Mouse (Mus musculus) CD4-positive, CD25-positive, alpha-beta regulatory T cell, adult 2 months (primary cell): ENCODE measurements around the gene Prrt1.

ENCODE experiments used
- DNase-seq: peaks from one replicate; pipeline ENCODE4 v3.0.0-alpha.2; 2012; ENCODE audit warnings: low read depth, low spot score

The Prrt1 gene

DNA sequence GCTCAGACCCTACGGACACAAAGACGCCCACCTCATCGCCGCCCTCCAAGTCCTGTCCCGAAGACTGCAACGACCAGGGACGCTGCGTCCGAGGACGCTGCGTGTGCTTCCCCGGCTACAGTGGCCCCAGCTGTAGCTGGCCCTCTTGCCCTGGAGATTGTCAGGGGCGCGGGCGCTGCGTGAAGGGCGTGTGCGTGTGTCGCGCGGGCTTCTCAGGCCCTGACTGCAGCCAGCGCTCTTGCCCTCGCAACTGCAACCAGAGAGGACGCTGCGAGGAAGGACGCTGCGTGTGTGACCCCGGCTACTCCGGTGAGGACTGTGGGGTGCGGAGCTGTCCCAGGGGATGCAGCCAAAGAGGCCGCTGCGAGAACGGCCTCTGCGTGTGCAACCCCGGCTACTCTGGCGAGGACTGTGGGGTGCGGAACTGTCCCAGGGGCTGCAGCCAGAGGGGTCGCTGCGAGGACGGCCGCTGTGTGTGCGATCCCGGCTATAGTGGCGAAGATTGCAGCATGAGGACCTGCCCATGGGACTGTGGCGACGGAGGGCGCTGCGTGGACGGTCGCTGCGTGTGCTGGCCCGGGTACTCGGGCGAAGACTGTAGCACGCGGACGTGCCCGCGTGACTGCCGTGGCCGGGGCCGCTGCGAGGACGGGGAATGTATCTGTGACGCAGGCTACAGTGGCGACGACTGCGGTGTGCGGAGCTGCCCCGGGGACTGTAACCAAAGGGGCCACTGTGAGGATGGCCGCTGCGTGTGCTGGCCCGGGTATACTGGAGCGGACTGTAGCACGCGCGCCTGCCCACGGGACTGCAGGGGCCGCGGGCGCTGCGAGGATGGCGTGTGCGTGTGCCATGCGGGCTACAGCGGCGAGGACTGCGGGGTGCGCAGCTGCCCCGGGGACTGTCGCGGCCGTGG, 42.1 kb downstream of the Prrt1 start:
- DNase-seq, result no peak

DNA sequence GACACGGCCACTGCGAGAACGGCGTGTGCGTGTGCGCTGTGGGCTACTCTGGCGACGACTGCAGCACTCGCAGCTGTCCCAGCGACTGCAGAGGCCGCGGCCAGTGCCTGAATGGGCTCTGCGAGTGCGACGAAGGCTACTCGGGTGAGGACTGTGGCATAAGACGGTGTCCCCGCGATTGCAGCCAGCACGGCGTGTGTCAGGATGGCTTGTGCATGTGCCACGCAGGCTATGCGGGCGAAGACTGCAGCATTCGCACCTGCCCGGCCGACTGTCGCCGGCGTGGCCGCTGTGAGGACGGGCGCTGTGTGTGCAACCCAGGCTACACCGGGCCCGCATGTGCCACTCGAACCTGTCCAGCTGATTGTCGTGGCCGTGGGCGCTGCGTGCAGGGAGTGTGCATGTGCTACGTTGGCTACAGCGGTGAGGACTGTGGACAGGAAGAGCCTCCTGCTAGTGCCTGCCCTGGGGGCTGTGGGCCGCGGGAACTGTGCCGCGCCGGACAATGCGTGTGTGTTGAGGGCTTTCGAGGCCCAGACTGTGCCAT, 43.0 kb downstream of the Prrt1 start:
- no peak for DNase-seq

DNA sequence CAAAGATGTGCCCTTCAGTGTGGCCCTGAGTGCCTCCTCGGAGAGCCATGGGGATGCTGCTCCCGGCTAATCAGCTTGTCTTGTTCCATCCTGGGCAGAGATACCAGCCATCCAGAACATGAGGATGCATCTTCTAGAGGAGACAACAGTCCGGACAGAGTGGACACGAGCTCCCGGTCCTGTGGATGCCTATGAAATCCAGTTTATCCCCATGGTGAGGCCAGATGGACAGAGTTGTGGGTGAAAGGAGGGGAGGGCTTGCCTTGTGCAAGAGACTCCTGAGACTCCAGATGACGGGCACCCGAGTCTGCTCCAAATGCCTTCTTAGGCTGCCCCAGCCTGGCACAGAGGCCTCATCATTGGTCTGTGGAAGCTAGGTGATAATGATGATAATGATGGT, 43.8 kb downstream of the Prrt1 start:
- DNase-seq, result no peak

DNA sequence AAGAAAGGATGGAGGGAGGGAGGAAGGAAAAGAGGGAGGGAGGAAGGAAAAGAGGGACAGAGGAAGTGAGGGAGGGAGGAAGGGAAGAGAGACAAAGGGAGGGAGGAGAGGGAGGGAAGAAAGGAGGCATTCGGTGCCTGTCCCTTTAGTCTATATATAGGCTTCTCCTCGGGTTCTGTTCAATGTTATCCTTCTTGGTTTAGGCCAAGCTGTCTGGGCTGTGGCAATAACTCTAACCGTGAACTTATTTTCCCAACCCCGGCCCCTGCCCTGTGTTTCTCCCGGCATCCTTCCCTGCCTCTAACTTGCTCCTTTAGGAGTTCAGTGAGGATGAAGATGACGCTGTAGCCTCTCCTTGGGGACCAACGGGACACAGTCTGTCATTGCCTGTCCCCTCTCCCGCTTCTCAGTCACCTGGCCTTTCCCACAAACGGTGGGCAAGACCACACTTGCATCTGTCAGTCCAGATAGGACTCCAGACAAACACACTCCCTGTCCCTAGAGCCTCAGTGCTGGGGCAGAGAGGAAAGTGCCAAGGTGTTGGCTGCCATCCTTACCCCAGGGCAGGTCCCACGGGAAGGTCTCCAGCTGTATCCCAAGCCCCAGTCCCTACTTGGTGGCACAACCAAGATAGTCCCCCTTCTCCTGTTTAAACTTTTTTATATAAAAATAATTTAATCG, 45.3 kb downstream of the Prrt1 start:
- no peak for DNase-seq

DNA sequence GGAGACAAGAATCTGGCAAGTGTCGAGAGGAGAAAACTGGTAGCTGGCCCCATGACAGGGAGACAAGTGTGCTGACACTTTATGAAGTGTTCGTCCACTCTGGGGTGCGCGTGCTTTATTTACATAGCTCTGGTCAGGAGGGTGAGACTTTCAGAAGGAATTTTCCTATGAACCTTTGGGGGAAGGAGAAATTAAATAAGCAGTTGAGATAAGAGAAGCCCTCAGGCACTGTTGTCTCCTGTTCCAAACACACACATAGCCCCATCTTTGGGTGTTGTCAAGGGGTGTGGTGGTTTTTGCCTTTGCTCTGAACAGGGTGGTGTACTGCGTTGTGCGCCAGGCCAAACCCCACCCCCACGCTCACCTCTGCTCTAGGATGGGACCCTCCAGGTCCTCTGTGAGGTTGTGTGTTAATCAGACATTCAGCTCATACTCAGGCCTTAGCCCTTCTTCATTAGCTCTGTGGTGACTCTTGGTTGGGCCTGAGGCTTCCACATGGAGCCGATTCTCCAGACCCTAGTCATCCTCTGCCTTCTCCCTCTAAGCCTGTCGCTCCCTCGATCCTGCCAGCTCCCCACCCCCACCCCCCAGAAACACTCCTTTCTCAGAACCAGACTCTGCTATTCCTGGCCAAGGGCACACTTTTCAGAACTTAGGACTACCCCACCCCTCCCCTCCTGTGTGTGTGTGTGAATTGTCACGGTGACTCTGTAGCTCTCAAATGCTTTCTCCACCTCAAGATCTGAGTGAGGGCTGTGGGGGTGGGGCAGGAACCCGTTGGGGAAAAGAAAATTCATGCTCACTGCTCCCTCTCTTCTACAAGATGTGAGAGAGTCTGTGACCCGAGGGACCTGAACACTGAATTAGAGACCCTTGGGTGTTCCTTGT, 46.1 kb downstream of the Prrt1 start:
- no peak for DNase-seq

DNA sequence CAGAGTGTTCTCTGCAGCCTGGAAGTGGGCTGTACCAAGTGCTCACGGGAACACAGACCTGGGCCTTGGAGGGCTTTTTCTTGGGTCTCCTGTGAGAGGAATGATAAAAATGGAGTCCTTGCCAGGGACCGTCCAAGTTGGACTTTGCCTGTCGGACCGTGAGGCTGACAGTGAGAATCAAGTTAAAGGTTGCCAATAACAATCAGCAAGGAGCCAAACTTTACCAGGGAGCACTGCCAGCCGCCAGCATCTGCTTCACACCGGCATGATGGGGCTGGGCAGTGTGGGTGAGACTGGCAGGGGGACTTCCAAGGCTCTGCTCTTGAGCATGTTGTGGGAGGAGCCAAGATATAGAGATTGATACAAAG, 46.7 kb downstream of the Prrt1 start:
- no peak for DNase-seq

DNA sequence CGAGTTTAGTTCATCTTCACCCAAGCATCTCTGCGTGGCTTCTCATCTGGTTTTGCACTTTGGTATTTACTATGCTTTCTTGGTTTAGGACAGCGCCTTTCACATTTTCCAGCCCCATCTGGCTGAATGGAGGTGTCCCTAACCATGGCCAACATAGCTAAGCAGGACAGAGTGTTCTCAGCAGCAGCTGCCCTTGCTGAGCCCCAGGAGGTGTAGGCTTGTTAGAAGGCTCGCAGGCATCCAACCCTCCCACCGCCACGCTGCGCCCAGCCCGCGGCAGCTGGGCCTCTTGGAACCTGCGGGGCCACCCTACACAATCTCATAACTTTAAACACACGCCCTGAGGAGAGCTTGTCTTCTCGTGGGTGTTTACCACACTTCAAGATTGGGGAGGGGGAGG, 47.3 kb downstream of the Prrt1 start:
- DNase-seq, result no peak

DNA sequence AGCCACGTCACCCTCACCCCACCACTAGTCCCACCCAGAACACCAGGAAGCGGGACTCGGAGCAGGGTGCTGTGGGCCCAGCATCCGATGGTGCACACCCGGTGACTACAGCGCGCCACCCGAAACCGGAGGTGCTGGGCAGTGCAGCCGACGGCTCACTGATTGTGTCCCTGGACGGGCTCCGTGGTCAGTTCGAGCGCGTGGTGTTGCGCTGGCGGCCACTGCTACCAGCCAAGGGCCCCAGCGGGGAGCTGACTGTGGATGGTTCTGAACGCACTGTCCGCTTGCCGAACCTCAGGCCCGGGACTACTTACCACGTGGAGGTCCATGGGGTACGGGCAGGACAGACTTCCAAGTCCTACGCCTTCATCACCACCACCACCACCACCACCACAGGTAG, 50.9 kb downstream of the Prrt1 start:
- no peak for DNase-seq

DNA sequence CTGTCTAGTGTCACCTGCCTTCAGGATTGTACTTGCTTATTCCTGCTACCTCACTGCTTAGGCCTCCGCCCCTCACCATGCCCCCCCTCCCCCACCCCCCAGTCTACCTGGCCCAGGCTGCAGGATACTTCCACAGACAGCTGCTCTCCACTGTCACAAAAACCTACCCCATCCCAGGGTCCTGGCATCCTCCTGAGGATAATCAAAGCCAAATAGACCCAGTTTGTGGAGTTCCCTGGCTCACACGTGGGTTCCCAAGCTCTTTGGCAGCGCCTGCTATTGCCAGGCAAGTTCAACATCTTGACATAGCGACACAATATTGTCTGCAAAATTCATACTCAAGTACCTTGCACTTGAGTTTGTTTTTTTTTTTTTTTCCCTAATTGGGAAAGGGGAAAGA, 51.3 kb downstream of the Prrt1 start:
- no peak for DNase-seq

DNA sequence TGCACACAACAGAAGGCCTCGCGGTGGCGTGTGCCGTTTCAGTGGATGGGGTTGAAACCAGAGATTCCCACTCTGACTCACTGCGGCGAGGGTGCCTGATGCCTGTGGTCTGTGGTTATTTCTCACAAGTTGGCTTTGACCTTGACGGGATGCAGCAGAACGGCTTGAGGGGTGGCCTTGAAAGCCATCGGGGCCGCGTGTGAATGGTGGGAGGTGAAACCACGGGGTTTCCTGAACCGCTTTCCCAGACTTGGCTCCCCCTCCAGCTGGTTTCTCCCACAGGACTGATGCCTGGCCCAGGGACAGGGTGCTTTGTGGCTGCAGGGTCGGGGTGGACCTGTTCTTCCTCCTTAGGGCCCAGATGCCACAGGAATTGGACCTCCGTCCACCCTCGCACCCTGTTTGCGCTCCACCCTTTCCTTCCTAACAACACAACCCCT, 51.8 kb downstream of the Prrt1 start:
- DNase-seq, result peak; percentile 22

DNA sequence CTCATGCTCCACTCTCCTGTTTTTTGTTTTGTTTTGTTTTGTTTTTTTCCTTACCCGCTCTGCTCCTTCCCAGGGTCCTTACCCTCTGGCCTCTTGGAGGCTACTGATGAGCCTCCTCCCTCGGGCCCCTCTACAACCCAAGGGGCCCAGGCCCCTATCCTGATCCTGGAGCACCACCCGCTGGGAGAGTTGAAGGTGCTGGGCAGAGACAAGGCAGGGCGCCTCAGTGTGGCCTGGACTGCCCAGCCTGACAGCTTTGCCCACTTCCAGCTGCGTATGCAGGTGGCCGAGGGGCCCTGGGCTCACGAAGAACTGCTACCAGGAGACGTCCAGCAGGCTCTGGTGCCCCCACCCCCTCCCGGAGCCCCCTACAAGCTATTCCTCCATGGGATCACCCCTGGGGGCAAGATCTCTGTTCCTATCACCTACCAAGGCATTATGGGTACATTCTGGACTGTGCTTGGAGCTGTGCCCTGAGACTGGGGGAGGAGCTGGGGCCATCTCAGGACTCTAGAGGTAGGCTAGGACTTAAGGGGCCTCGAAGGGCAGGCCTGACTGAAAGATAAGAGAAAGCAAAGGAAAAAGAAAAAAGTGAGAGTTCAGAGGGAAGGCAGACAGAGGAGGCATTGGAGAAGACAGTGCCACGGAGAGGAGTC, 52.7 kb downstream of the Prrt1 start:
- no peak for DNase-seq
